Mouse (Mus musculus) cerebellum, adult 2 months (tissue): ENCODE measurements at regions not wholly inside any gene's neighbourhood (a gene's known extent, or its start where the extent isn't known, plus 50 kb on each side); places are given as distances from the start of the nearest gene placed in this dataset.

Experiments
- DNase-seq, 2 experiments: peaks; one replicate each; pipeline ENCODE4 v3.0.0; 2021
- H3K27ac ChIP-seq: fragments of 200-500 bp; 2 replicates; pipeline ENCODE4 v1.5.1; 2012; ENCODE audit warnings: low read length, control low read depth, inconsistent platforms; ENCODE audit not compliant: insufficient read depth
- H3K27me3 ChIP-seq: fragments of 200-500 bp; 2 replicates; pipeline ENCODE4 v1.6.1; 2012; ENCODE audit warnings: inconsistent platforms, mild to moderate bottlenecking, low read length, moderate library complexity; ENCODE audit not compliant: control insufficient read depth, insufficient read depth
- H3K4me1 ChIP-seq: fragments of 200-500 bp; 2 replicates; pipeline ENCODE4 v1.6.1; 2011; ENCODE audit warnings: low read length; ENCODE audit not compliant: control insufficient read depth, insufficient read depth
- H3K4me3 ChIP-seq: fragments of 200-500 bp; replicated peaks from 2 replicates; pipeline ENCODE3; 2011; ENCODE audit warnings: mild to moderate bottlenecking, low read depth, low read length, control low read depth; ENCODE audit not compliant: insufficient read depth
- CTCF ChIP-seq: fragments of 200-500 bp; IDR thresholded peaks from 2 replicates; pipeline ENCODE4 v1.5.1; 2011; ENCODE audit warnings: low read depth, mild to moderate bottlenecking, control low read depth, low read length, moderate library complexity, borderline replicate concordance; ENCODE audit not compliant: insufficient read depth
- POLR2A ChIP-seq: fragments of 200-500 bp; IDR thresholded peaks from 2 replicates; pipeline ENCODE4 v1.6.1; 2011; ENCODE audit warnings: low read length, control low read depth, borderline replicate concordance; ENCODE audit not compliant: insufficient read depth
- WGBS: fragments of 180-500 bp; shearing (Covaris S2); methylation state at CpG from one replicate; pipeline ENCODE4 v1.1.7; 2018; 5-methylcytosine and 5-hydroxymethylcytosine counted together

GRCm38 (mm10) chr8:92010412-92010811, 208.5 kb upstream of the Irx3 start:
- WGBS = 89% methylated on average over 4 of the region's 4 CpGs
- Histone ChIP-seq H3K27me3 (no peaks in the 10 kb centered on the region), H3K4me3 (no peak overlapping the region), H3K27ac (no peak overlapping the region), H3K4me1 (no peaks in the 10 kb centered on the region)
- no peak for DNase-seq
- TF ChIP-seq POLR2A (no peak), CTCF (no peak)

GRCm38 (mm10) chr8:92008616-92009610, 207.0 kb upstream of the Irx3 start:
- TF ChIP-seq POLR2A (no peak), CTCF (no peak)

GRCm38 (mm10) chr8:92005091-92005490, 203.2 kb upstream of the Irx3 start:
- no peak for DNase-seq
- Histone ChIP-seq H3K27me3 (no peaks in the 10 kb centered on the region), H3K4me1 (no peaks in the 10 kb centered on the region), H3K27ac (no peak overlapping the region), H3K4me3 (no peak overlapping the region)
- no peak for TF ChIP-seq CTCF
- no peak for TF ChIP-seq POLR2A
- WGBS = 98% methylated on average over 2 of the region's 2 CpGs

More at GRCm38 (mm10) chr8:92008616-92009610, 207.0 kb upstream of the Irx3 start:
- Histone ChIP-seq H3K4me3 (no peak overlapping the region), H3K27ac (no peak overlapping the region), H3K4me1 (no peaks in the 10 kb centered on the region), H3K27me3 (no peaks in the 10 kb centered on the region)
- WGBS = 56% methylated on average over 14 of the region's 14 CpGs
- no peak for DNase-seq

GRCm38 (mm10) chr8:92004532-92004931, 202.7 kb upstream of the Irx3 start:
- no peak overlapping the region for H3K4me3 ChIP-seq
- DNase-seq = no peak
- TF ChIP-seq CTCF (no peak), POLR2A (no peak)
- no peaks in the 10 kb centered on the region for H3K27me3 ChIP-seq
- no peaks in the 10 kb centered on the region for H3K4me1 ChIP-seq
- H3K27ac ChIP-seq = no peak overlapping the region
- 70% methylated on average over 10 of the region's 10 CpGs for WGBS

GRCm38 (mm10) chr8:92000368-92000767, 198.5 kb upstream of the Irx3 start:
- WGBS = 98% methylated on average over 1 of the region's 1 CpGs
- no peak overlapping the region for H3K27ac ChIP-seq
- no peak for DNase-seq
- H3K4me1 ChIP-seq = no peaks in the 10 kb centered on the region
- no peaks in the 10 kb centered on the region for H3K27me3 ChIP-seq
- H3K4me3 ChIP-seq = no peak overlapping the region
- no peak for TF ChIP-seq POLR2A
- TF ChIP-seq CTCF = no peak

GRCm38 (mm10) chr8:91999661-92000060, 197.8 kb upstream of the Irx3 start:
- H3K27me3 ChIP-seq = no peaks in the 10 kb centered on the region
- no peak overlapping the region for H3K4me3 ChIP-seq
- 83% methylated on average over 5 of the region's 5 CpGs for WGBS
- no peaks in the 10 kb centered on the region for H3K4me1 ChIP-seq
- no peak overlapping the region for H3K27ac ChIP-seq
- DNase-seq = no peak
- TF ChIP-seq POLR2A = no peak
- no peak for TF ChIP-seq CTCF

- H3K27me3 ChIP-seq = no peaks in the 10 kb centered on the region
- no peak for DNase-seq
- WGBS = 83% methylated on average over 2 of the region's 2 CpGs
- H3K27ac ChIP-seq = no peak overlapping the region
- TF ChIP-seq CTCF (no peak), POLR2A (no peak)
- no peaks in the 10 kb centered on the region for H3K4me1 ChIP-seq
- H3K4me3 ChIP-seq = no peak overlapping the region
Observed at GRCm38 (mm10) chr8:91999189-91999588, 197.3 kb upstream of the Irx3 start.

- TF ChIP-seq POLR2A (no peak), CTCF (no peak)
- H3K4me3 ChIP-seq = no peak overlapping the region
- H3K27me3 ChIP-seq = no peaks in the 10 kb centered on the region
- no peak overlapping the region for H3K27ac ChIP-seq
- no peaks in the 10 kb centered on the region for H3K4me1 ChIP-seq
- DNase-seq = no peak
Observed at GRCm38 (mm10) chr8:91997892-91998189, 196.0 kb upstream of the Irx3 start.
